Mouse (Mus musculus) midbrain, embryonic 14.5 days (tissue): Measurements from ENCODE around the gene Rnaseh2a. TPM values are rescaled to one million over a fixed set of nuclear protein-coding genes. Genes with fewer than 3 reads are reported as not detected.

ENCODE experiments used
- ATAC-seq: fragments of 200-750 bp; cut with Nextera tagmentation; 2 replicates; pipeline ENCODE4 v1.8.0; 2017; ENCODE audit warnings: moderate number of reproducible peaks, moderate library complexity; ENCODE audit not compliant: low FRiP score, low TSS enrichment
- DNase-seq: peaks from one replicate; pipeline ENCODE4 v3.0.0-alpha.2; 2015
- H3K27ac ChIP-seq: fragments of 300-500 bp; sonication (generic); replicated peaks from 2 replicates; pipeline ENCODE4 v1.5.1; 2014; ENCODE audit warnings: mild to moderate bottlenecking, low read depth, low read length, moderate library complexity
- H3K27me3 ChIP-seq: fragments of 300-500 bp; sonication (generic); 2 replicates; pipeline ENCODE4 v1.6.1; 2014; ENCODE audit warnings: low read length, control low read depth, mixed read lengths; ENCODE audit not compliant: control insufficient read depth, insufficient read depth
- H3K36me3 ChIP-seq: fragments of 300-500 bp; sonication (generic); 2 replicates; pipeline ENCODE4 v1.6.1; 2014; ENCODE audit warnings: low read length, control low read depth; ENCODE audit not compliant: control insufficient read depth, insufficient read depth
- H3K4me1 ChIP-seq: fragments of 300-500 bp; sonication (generic); 2 replicates; pipeline ENCODE4 v1.6.1; 2014; ENCODE audit warnings: mild to moderate bottlenecking, antibody characterized with exemption, low read length, control low read depth; ENCODE audit not compliant: control insufficient read depth, insufficient read depth
- H3K4me2 ChIP-seq: fragments of 300-500 bp; sonication (generic); 2 replicates; pipeline ENCODE4 v1.6.1; 2014; ENCODE audit warnings: mild to moderate bottlenecking, low read length, moderate library complexity
- H3K4me3 ChIP-seq: fragments of 300-500 bp; sonication (generic); replicated peaks from 2 replicates; pipeline ENCODE4 v1.5.1; 2014; ENCODE audit warnings: low read depth, low read length
- H3K9ac ChIP-seq: fragments of 300-500 bp; sonication (generic); replicated peaks from 2 replicates; pipeline ENCODE4 v1.6.1; 2014; ENCODE audit warnings: mild to moderate bottlenecking, low read length, moderate library complexity
- H3K9me3 ChIP-seq: fragments of 300-500 bp; sonication (generic); 2 replicates; pipeline ENCODE4 v1.6.1; 2016; ENCODE audit warnings: low read length, control low read depth, mixed read lengths; ENCODE audit not compliant: control insufficient read depth
- WGBS: fragments of 180-500 bp; shearing (Covaris S2); extraction: QIAGEN DNeasy Blood & Tissue Kit; methylation state at CpG from one replicate; pipeline ENCODE4 v1.1.7; 2014; 5-methylcytosine and 5-hydroxymethylcytosine counted together
- polyA plus RNA-seq: library from polyadenylated mRNA; unstranded; fragments of >200 nt; fragmentation: Nextera tagmentation; extraction: Ambion mirVana; gene quantifications from 2 replicates; pipeline ENCODE4 v1.2.1, GENCODE M21; 2014

Gene Rnaseh2a
- polyA plus RNA-seq, 1 experiment from 2014 or later, result 51.7 TPM

DNA sequence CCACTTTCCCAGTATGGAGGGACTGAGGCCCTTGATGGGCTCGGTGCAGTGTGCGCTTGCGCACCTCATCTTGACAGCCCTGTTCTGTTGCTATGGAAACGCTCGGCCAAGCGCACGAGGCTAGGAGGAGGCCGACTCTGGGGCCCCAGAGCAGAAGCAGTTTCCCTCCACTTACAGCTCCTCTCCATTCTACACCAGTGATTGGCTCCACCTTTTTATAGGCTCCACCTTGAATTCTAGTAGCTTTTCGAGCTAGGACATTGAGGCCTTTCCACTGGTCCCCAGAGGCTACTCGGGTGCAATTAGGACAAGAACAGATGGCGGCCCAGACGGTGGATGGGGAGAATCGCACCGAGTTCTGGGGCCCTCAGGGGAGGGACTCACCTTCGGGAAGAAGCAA, 34.7 kb downstream of the Rnaseh2a start:
- ATAC-seq (peak; percentile 79), DNase-seq (peak; percentile 95)
- H3K36me3 ChIP-seq, result peaks cover 30% of the 10 kb centered on the region
- H3K9me3 ChIP-seq, result no peaks in the 10 kb centered on the region
- no peaks in the 10 kb centered on the region for H3K27me3 ChIP-seq
- 2% methylated on average over 15 of the region's 15 CpGs for WGBS
- peak overlapping the region; percentile 95 for H3K27ac ChIP-seq
- peak overlapping the region; percentile 90 for H3K4me2 ChIP-seq
- peak overlapping the region; percentile 95 for H3K4me3 ChIP-seq
- peak overlapping the region; percentile 97 for H3K9ac ChIP-seq
- peaks cover 27% of the 10 kb centered on the region for H3K4me1 ChIP-seq

DNA sequence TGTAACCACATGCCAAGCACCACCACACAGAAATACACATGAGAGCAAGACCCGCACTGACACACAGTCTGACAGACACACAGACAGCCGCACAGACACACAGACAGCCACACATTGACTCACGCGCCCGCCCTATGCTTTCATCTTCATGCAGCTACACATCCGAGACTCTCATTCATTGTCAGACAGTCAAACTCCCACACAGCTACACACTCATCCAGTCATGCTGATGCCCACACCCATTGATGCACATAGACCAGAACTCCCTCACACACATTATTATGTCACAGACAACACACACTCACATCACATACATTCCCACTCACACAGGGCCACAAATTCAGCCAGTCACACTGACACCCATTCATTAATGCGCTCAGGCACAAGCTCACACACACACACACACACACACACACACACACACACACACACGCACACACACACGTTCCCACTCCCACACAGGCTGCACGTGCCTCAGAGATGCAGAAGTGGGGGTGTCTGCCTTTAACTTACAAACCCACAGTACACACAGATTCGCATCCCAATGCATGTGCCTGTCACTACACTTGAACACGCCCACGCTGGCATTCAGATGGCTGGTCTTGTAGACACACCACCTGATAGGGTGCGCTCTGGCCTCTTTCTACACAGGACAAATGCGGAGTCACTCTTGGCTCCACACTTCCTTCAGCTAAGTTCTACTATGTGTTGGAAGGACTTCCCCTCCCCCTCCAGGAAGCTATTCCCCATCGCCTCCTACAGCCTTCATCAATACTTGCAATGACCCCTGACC, 35.6 kb downstream of the Rnaseh2a start:
- no peaks in the 10 kb centered on the region for H3K27me3 ChIP-seq
- H3K4me3 ChIP-seq, result peak overlapping the region; percentile 95
- H3K9ac ChIP-seq, result no peak overlapping the region
- H3K4me2 ChIP-seq, result peak overlapping the region; percentile 90
- peaks cover 31% of the 10 kb centered on the region for H3K36me3 ChIP-seq
- ATAC-seq (no peak), DNase-seq (no peak)
- no peaks in the 10 kb centered on the region for H3K9me3 ChIP-seq
- 84% methylated on average over 16 of the region's 16 CpGs for WGBS
- H3K4me1 ChIP-seq, result peaks cover 31% of the 10 kb centered on the region
- no peak overlapping the region for H3K27ac ChIP-seq

- Histone ChIP-seq H3K36me3 (peaks cover 56% of the 10 kb centered on the region), H3K4me1 (peaks cover 24% of the 10 kb centered on the region), H3K27ac (no peak overlapping the region), H3K9me3 (no peaks in the 10 kb centered on the region), H3K4me2 (no peak overlapping the region), H3K9ac (no peak overlapping the region), H3K4me3 (no peak overlapping the region), H3K27me3 (no peaks in the 10 kb centered on the region)
- 91% methylated on average over 13 of the region's 13 CpGs for WGBS
- no peak for ATAC-seq
- DNase-seq, result no peak
Measured at GRCm38 (mm10) chr8:84930582-84930981, 39.0 kb downstream of the Rnaseh2a start.

- Histone ChIP-seq H3K27ac (no peak overlapping the region), H3K9me3 (no peaks in the 10 kb centered on the region), H3K4me3 (peak overlapping the region; percentile 20), H3K9ac (peak overlapping the region; percentile 35), H3K27me3 (no peaks in the 10 kb centered on the region), H3K4me1 (peaks cover 5% of the 10 kb centered on the region), H3K36me3 (peaks cover 71% of the 10 kb centered on the region), H3K4me2 (peak overlapping the region; percentile 53)
- peak; percentile 75; the same call in 1 of the 2 replicates for ATAC-seq
- WGBS, result 3% methylated on average over 52 of the region's 52 CpGs
- DNase-seq, result peak; percentile 88
Measured at GRCm38 (mm10) chr8:84928456-84929306, 40.9 kb downstream of the Rnaseh2a start.

GRCm38 (mm10) chr8:84927513-84927912, 42.1 kb downstream of the Rnaseh2a start:
- Histone ChIP-seq H3K4me2 (no peak overlapping the region), H3K36me3 (peaks cover 77% of the 10 kb centered on the region), H3K4me1 (peaks cover 4% of the 10 kb centered on the region; the same call in 1 of the 2 replicates), H3K9me3 (no peaks in the 10 kb centered on the region), H3K27ac (no peak overlapping the region), H3K9ac (no peak overlapping the region), H3K4me3 (no peak overlapping the region), H3K27me3 (no peaks in the 10 kb centered on the region)
- WGBS, result 94% methylated on average over 1 of the region's 1 CpGs
- no peak for DNase-seq
- ATAC-seq, result no peak

DNA sequence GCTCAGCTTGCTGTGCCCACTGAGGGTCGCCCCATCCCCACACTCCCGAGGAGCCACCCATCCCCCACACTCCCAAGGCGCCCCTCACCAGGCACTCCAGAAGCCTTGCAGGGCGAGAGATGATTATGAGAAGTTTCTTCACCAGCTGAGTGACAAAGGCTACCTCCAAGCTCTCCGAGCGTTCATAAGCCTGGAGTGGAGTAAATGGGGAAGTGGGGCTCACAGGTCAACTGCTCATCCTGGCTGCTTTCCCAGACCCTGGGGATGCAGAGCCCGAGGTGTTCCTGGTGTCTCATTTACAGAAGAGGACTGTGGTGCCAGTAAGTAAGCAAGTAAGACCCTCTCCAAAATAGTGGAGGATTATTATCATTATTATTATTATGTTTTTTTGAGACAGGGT, 44.0 kb downstream of the Rnaseh2a start:
- Histone ChIP-seq H3K27me3 (no peaks in the 10 kb centered on the region), H3K9ac (no peak overlapping the region), H3K36me3 (peaks cover 80% of the 10 kb centered on the region), H3K4me1 (peaks cover 4% of the 10 kb centered on the region; the same call in 1 of the 2 replicates), H3K4me2 (no peak overlapping the region), H3K9me3 (no peaks in the 10 kb centered on the region), H3K4me3 (no peak overlapping the region), H3K27ac (no peak overlapping the region)
- 73% methylated on average over 7 of the region's 7 CpGs for WGBS
- DNase-seq, result no peak
- ATAC-seq, result no peak

- Histone ChIP-seq H3K9me3 (no peaks in the 10 kb centered on the region), H3K27ac (no peak overlapping the region), H3K9ac (no peak overlapping the region), H3K27me3 (no peaks in the 10 kb centered on the region), H3K4me3 (no peak overlapping the region), H3K36me3 (peaks cover 94% of the 10 kb centered on the region), H3K4me1 (no peaks in the 10 kb centered on the region), H3K4me2 (no peak overlapping the region)
- DNase-seq, result no peak
- 86% methylated on average over 2 of the region's 2 CpGs for WGBS
- no peak for ATAC-seq
Measured at GRCm38 (mm10) chr8:84921596-84921995, 48.0 kb downstream of the Rnaseh2a start.

GRCm38 (mm10) chr8:84918646-84919045, 50.9 kb downstream of the Rnaseh2a start:
- no peak overlapping the region for H3K27ac ChIP-seq
- no peak overlapping the region for H3K4me3 ChIP-seq
- 90% methylated on average over 15 of the region's 15 CpGs for WGBS
- H3K36me3 ChIP-seq, result peaks cover 96% of the 10 kb centered on the region
- H3K9me3 ChIP-seq, result no peaks in the 10 kb centered on the region
- no peak for ATAC-seq
- H3K4me1 ChIP-seq, result no peaks in the 10 kb centered on the region
- H3K27me3 ChIP-seq, result peaks cover 22% of the 10 kb centered on the region
- DNase-seq, result no peak
- no peak overlapping the region for H3K4me2 ChIP-seq
- no peak overlapping the region for H3K9ac ChIP-seq
